Mouse (Mus musculus): ENCODE results near the gene Ndufaf2. TPM values are rescaled to one million over a fixed set of nuclear protein-coding genes. Genes with fewer than 3 reads are reported as not detected.
A peak's percentile ranks its signal among the peaks of the same experiment; 100 is the strongest.

Ndufaf2 gene
- total and polyA plus RNA-seq, 3 experiments = 37.1 to 117 (median 51.2) TPM

DNA sequence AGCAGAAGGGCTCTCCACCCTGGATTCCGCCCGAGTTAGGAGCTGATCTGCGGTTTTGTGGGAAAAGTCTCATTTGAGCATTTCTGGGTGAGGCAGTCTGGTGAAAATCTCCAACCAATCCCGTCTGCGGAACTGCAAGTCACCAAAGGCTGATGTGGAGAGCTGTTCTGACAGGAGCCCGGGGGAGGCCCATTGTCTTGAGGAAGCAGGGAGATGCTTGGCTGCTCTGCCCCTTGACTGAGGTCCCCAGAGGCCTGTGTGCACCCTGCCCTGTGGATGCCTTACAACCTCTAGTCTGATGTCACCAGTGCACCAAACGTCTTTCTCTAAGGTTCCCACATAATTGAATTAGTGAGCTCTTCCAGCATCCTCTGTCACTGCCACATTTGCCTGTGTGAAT, 163.2 kb downstream of the Ndufaf2 start:
- H3K4me1 ChIP-seq (ENCODE audit: control insufficient read depth in 1 of 2, insufficient read depth in 2 of 2) = peaks cover 2 to 10% of the 10 kb centered on the region in 2 experiments; a peak in 2 of 4 replicates
- H3K9me3 ChIP-seq (replicated peaks; ENCODE audit: low read length) = no peaks in the 10 kb centered on the region
- no peak for TF ChIP-seq JUN (IDR thresholded peaks at IDR 0.05; ENCODE audit: insufficient read depth, low read depth, low read length)
- no peak for TF ChIP-seq SIN3A (IDR thresholded peaks at IDR 0.05; ENCODE audit: low read length)
- TF ChIP-seq MAZ (IDR thresholded peaks at IDR 0.05; ENCODE audit: low read depth, low read length) = no peak
- TF ChIP-seq POLR2A (IDR thresholded peaks at IDR 0.05; ENCODE audit: low read depth, low read length) = no peak
- TF ChIP-seq RAD21 (IDR thresholded peaks at IDR 0.05; ENCODE audit: low read depth, low read length) = no peak
- no peak for TF ChIP-seq ZNF384 (IDR thresholded peaks at IDR 0.05; ENCODE audit: low read depth, low read length)
- TF ChIP-seq TCF12 (IDR thresholded peaks at IDR 0.05; ENCODE audit: low read depth, low read length) = no peak
- TF ChIP-seq SMC3 (IDR thresholded peaks at IDR 0.05; ENCODE audit: low read depth, low read length) = no peak
- no peak for TF ChIP-seq TBP (conservative IDR thresholded peaks at IDR 0.05; ENCODE audit: low read depth, low read length)
- TF ChIP-seq USF2 (conservative IDR thresholded peaks at IDR 0.05; ENCODE audit: low read depth, low read length) = no peak
- TF ChIP-seq ZKSCAN1 (IDR thresholded peaks at IDR 0.05; ENCODE audit: borderline replicate concordance, low read depth, low read length) = no peak
- TF ChIP-seq POLR2AphosphoS2 (IDR thresholded peaks at IDR 0.05; ENCODE audit: low read depth, low read length) = no peak
- TF ChIP-seq GABPA (IDR thresholded peaks at IDR 0.05; ENCODE audit: insufficient replicate concordance, low read depth, low read length) = no peak
- TF ChIP-seq RCOR1 (conservative IDR thresholded peaks at IDR 0.05; ENCODE audit: low read depth, low read length) = no peak
- TF ChIP-seq MAFK (IDR thresholded peaks at IDR 0.05; ENCODE audit: insufficient replicate concordance, low read length) = no peak
- no peak for TF ChIP-seq PAX5 (IDR thresholded peaks at IDR 0.05; ENCODE audit: low read length)
- H3K4me2 ChIP-seq (ENCODE audit: insufficient read depth, low read depth, poor library complexity, severe bottlenecking) = no peak overlapping the region
- no peak overlapping the region for H3K27ac ChIP-seq (ENCODE audit: insufficient read depth, low read depth)
- peak; percentile 62 for DNase-seq (ENCODE audit: extremely low read depth)
- H3K4me3 ChIP-seq (replicated peaks in 1 of 3; ENCODE audit: low read depth in 2 of 3, low read length in 2 of 3, poor library complexity in 1 of 3) = no peak overlapping the region
- H3K9ac ChIP-seq (ENCODE audit: insufficient read depth, low read depth) = no peak overlapping the region
- no peaks in the 10 kb centered on the region for H3K27me3 ChIP-seq (replicated peaks)
- in situ Hi-C loops (cut with MboI; ENCODE audit: low pct_ligation_motif_present, low pct_unique_long_range_greater_than_20kb, low sequenced_read_pairs) (no loop called here), dilution Hi-C loops (cut with MboI; ENCODE audit: extremely low pct_ligation_motif_present, extremely low pct_unique_long_range_greater_than_20kb, low sequenced_read_pairs) (no loop called here)
- H3K36me3 ChIP-seq (replicated peaks in 1 of 2; ENCODE audit: control insufficient read depth in 1 of 2, insufficient read depth in 1 of 2, low read length in 1 of 2) = no peaks in the 10 kb centered on the region
- H3K79me2 ChIP-seq (replicated peaks; ENCODE audit: control insufficient read depth, extremely low read depth, insufficient read depth, poor library complexity, severe bottlenecking) = no peaks in the 10 kb centered on the region

DNA sequence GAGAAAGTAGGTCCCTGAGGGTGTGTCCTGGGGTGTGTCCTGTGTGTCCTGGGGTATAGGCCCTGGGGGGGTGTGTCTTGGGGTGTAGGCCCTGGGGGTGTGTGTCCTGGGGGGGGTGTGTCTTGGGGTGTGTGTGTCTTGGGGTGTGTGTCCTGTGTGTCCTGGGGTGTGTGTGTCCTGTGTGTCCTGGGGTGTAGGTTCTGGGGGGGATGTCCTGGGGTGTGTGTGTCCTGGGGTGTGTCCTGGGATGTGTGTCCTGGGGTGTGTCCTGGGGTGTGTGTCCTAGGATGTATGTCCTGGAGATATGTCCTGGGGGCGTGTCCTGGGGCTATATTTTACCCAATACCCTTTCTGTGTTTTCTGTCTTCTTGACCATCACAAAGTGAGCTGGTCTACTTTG, 165.8 kb downstream of the Ndufaf2 start:
- H3K27ac ChIP-seq (ENCODE audit: insufficient read depth, low read depth) = no peak overlapping the region
- no peak for TF ChIP-seq PAX5 (IDR thresholded peaks at IDR 0.05; ENCODE audit: low read length)
- no peak for TF ChIP-seq MEF2A (IDR thresholded peaks at IDR 0.05; ENCODE audit: borderline replicate concordance, low read depth, low read length)
- no peak for TF ChIP-seq CHD2 (IDR thresholded peaks at IDR 0.05; ENCODE audit: low read length)
- TF ChIP-seq ZNF384 (IDR thresholded peaks at IDR 0.05; ENCODE audit: low read depth, low read length) = no peak
- no peak for TF ChIP-seq JUN (IDR thresholded peaks at IDR 0.05; ENCODE audit: insufficient read depth, low read depth, low read length)
- no peak for TF ChIP-seq ZKSCAN1 (IDR thresholded peaks at IDR 0.05; ENCODE audit: borderline replicate concordance, low read depth, low read length)
- TF ChIP-seq ELF1 (IDR thresholded peaks at IDR 0.05; ENCODE audit: low read depth, low read length) = no peak
- TF ChIP-seq RAD21 (IDR thresholded peaks at IDR 0.05; ENCODE audit: low read depth, low read length) = no peak
- no peak for TF ChIP-seq MAZ (IDR thresholded peaks at IDR 0.05; ENCODE audit: low read depth, low read length)
- no peak for TF ChIP-seq POLR2A (IDR thresholded peaks at IDR 0.05; ENCODE audit: low read depth, low read length)
- no peak for TF ChIP-seq E2F4 (IDR thresholded peaks at IDR 0.05; ENCODE audit: insufficient replicate concordance, low read depth, low read length)
- TF ChIP-seq EP300 (IDR thresholded peaks at IDR 0.05; ENCODE audit: low read length) = no peak
- TF ChIP-seq MAX (IDR thresholded peaks at IDR 0.05; ENCODE audit: low read length) = no peak
- no peak for TF ChIP-seq ETS1 (conservative IDR thresholded peaks at IDR 0.05; ENCODE audit: low read depth, low read length)
- TF ChIP-seq SIN3A (IDR thresholded peaks at IDR 0.05; ENCODE audit: low read length) = no peak
- TF ChIP-seq TBP (conservative IDR thresholded peaks at IDR 0.05; ENCODE audit: low read depth, low read length) = no peak
- no peak for TF ChIP-seq USF2 (conservative IDR thresholded peaks at IDR 0.05; ENCODE audit: low read depth, low read length)
- no peak for TF ChIP-seq USF1 (IDR thresholded peaks at IDR 0.05; ENCODE audit: low read depth, low read length)

More for the DNA sequence above, 165.8 kb downstream of the Ndufaf2 start:
- in situ Hi-C loops (cut with MboI; ENCODE audit: low pct_ligation_motif_present, low pct_unique_long_range_greater_than_20kb, low sequenced_read_pairs) (no loop called here), dilution Hi-C loops (cut with MboI; ENCODE audit: extremely low pct_ligation_motif_present, extremely low pct_unique_long_range_greater_than_20kb, low sequenced_read_pairs) (no loop called here)
- Histone ChIP-seq H3K9ac (ENCODE audit: insufficient read depth, low read depth) (no peak overlapping the region), H3K4me3 (replicated peaks in 1 of 3; ENCODE audit: low read depth in 2 of 3, low read length in 2 of 3, poor library complexity in 1 of 3) (no peak overlapping the region), H3K36me3 (replicated peaks in 1 of 2; ENCODE audit: control insufficient read depth in 1 of 2, insufficient read depth in 1 of 2, low read length in 1 of 2) (no peaks in the 10 kb centered on the region), H3K9me3 (replicated peaks; ENCODE audit: low read length) (no peaks in the 10 kb centered on the region), H3K4me2 (ENCODE audit: insufficient read depth, low read depth, poor library complexity, severe bottlenecking) (no peak overlapping the region), H3K79me2 (replicated peaks; ENCODE audit: control insufficient read depth, extremely low read depth, insufficient read depth, poor library complexity, severe bottlenecking) (no peaks in the 10 kb centered on the region), H3K27me3 (replicated peaks) (no peaks in the 10 kb centered on the region), H3K4me1 (ENCODE audit: control insufficient read depth in 1 of 2, insufficient read depth in 2 of 2) (peaks cover 2 to 10% of the 10 kb centered on the region in 2 experiments; a peak in 2 of 4 replicates)
- no peak for DNase-seq (ENCODE audit: extremely low read depth)

Measured in CH12.LX (cell line).